Mouse (Mus musculus): ENCODE measurements around the gene Mog.
"Not testable (repeated sequence)": the region's sequence is repeated elsewhere in the genome, so short reads cannot be mapped to it uniquely, and the experiment has no call there.

The Mog gene

DNA sequence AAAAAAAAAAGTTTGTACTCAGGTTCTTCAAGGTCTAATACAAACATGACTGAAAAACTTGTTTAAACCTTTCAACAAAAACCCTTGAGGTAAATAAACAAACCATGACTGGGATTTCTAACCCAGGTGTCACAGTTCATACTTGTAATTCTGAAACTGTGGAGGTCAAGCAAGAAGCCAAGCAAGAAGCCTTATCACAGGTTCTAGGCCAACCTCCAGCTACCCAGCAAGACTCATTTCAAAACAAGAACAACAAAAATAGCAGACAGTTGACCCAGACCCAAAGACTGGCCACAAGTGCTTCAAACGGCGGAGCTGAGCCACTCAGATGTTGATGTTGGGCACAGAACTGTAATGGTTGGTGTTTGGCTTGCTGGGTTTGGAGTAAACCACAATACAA, 28.7 kb downstream of the Mog start:
- DNase-seq (ENCODE audit: low read depth, low spot score) = no peak

DNA sequence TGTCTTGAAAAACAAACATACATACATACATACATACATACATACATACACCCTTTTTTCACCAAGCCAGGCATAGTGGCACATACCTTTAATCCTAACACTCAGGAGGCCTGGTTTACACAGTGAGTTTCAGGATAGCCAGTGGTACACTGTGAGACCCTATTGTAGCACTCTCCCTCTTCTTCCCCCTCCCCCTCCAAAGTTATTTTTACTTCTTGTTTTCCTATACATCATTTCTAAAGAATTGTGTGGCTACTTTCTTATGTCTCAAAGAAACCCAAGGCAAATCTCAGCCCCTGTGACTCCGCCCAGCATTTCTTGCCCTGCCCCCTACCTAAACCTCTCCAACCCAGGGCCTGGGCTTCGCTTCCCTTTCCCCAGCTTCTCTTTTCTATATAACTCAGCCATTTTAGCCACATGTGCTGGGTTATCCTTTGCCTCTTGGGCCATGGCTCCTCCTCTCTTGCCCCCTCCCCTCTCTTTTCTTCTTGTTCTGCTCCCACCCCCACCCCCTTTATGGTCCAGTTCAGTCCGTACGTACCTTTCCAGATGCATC, 29.4 kb downstream of the Mog start:
- DNase-seq (ENCODE audit: low read depth, low spot score) = no peak

DNA sequence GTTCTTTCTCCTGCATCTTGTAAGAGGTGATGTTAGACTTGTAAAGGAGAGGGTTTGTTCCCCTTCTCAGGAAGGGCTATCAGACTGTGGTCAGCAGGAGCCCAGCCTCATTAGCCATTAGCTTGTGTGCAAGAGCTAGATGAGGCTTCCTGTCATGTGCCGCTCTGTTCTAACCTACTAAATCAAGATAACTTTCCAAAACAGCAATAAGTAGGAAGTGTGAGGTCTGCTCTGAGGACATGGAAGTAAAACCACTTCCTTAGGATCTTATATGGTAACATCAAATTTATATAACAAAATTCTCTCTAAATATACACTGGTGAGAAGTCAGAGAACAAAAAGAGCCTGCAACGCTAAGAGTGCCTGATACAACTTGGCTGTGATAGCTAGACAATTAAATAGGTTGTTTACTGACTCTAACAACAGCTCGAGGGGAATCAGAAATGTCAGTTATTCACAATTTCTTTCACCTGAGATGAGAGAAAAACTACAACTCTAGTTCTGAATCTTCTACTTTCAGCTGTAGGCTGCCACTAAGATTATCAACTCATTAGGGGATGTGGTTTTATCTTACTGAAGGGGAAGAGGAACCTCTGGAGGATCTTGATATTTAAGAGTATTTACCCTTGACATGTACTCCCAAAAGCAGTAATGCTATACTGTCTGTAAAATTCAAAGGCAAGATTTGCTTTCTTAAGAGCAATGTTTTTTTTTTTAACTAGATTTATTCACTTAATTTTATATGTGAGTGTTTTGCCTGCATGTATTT, 30.7 kb downstream of the Mog start:
- DNase-seq (ENCODE audit: low read depth, low spot score) = peak; percentile 33

DNA sequence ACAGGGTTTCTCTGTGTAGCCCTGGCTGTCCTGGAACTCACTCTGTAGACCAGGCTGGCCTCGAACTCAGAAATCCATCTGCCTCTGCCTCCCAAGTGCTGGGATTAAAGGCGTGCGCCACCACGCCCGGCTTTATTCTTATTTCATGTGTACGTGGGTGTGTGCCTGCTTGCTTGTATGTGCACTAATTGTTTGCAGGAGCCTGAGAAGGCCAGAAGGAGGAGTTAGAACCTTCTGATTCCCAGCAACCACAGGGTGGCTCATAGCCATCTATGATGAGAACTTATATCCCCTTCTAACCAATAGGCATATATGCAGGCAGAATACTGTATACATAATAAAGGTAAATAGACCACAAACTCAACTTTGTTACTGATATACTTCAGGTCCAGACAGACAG, 32.6 kb downstream of the Mog start:
- not testable (repeated sequence) for DNase-seq (ENCODE audit: low read depth, low spot score)

DNA sequence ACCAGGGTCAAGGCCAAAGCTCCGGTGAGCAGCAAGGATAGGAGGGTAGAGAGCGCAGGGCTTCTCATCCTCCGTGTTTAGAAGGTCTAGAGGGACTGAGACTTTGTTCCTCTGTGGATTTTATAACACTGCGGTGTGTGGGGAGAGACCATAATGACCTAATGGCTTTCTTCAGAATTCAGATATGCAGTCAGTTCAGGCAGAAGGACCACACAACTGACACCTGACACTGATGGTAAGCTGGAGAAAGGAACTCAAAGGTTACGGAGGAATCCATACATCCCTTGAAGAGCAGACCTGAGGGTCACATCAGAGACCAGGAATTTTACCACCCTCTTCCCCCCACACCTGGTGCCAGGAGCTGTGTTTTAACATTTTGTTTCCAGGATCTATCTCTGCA, 33.8 kb downstream of the Mog start, which contains the start of gene H2-M5:
TSS of gene H2-M5 (minus strand) at position 101 of the 400 bp plus-strand sequence.
- DNase-seq (ENCODE audit: low read depth, low spot score) = no peak

DNA sequence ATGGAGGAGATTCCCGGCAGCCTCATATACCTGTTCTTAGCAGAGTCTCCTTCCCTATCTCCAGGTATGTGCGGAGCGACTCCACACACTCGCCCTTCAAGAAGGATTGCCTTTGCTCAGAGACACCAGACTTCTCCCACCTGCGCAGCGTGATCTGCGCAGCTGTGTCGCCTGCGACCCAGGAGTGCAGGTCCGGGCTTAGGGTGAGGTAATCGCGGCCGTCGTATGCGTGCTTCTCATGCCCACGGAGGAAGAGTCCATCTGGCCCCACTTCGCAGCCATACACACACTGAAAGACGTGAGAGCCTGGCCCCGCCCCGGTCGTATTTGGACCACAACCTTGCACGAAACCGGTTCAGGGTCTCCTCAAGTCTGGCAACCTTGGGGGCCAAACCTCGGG, 34.7 kb downstream of the Mog start:
- DNase-seq (ENCODE audit: low read depth, low spot score) = peak; percentile 25

DNA sequence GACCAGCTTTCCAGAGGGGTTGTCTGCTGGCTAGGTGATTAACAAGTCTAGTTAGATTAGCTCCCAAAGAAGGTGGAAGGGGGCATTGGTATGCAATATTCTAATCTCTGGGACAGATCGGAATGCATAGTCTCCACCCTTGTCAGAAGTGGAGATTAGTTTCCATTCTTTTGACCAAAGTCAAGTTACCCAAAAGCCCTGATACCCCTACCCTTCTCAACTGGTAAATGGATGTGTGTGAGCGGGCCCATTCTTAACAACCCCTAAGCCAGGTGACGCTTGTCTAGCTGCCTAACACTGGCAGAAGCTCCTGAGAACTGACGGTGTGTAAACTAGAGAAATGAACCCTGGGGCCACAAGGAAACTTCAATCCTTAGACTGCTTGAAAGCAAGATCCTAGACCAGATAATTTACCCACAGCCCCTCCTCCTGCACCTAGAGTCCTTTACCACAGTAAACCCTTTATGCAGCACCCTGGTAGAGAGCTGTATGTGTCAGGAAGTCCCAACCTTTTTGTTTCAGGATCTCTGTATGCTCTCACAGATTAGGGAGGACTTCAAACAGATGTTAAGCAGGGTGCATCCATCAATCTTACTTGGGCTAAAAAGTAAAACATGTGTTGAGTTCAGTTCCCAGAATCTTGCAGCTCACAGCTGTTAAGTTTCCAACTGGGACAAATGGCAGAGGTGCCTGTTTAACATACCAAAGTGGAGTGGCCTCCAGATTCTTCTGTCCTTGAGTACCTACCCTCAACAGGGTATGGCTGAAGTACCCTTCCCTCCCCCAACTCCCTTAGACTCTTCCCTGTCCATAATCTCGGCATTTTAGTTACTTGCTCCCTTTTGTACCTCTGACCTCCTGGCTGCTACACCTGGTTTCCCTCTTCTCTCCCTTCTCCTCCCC, 40.7 kb downstream of the Mog start:
- no peak for DNase-seq (ENCODE audit: low read depth, low spot score)

DNA sequence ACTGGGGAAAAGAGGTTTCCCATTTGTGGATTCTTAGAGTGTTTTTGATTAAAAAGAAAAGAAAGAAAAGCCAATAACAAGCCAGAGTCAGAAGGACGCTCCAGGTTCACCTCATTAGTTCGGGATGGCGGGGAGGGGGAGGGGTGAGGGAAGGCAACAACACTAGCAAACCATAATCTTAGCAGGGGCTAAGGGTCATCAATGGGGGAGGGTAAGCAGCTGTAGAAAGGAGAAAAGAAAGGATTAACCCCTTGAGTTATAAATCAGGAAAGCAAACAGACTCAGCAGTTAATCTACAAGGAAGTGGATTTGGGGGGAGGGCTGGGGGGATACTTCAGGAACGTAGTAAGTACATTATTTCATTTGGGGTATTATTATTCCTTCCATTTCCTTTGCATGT, 41.4 kb downstream of the Mog start:
- DNase-seq (ENCODE audit: low read depth, low spot score) = no peak

DNA sequence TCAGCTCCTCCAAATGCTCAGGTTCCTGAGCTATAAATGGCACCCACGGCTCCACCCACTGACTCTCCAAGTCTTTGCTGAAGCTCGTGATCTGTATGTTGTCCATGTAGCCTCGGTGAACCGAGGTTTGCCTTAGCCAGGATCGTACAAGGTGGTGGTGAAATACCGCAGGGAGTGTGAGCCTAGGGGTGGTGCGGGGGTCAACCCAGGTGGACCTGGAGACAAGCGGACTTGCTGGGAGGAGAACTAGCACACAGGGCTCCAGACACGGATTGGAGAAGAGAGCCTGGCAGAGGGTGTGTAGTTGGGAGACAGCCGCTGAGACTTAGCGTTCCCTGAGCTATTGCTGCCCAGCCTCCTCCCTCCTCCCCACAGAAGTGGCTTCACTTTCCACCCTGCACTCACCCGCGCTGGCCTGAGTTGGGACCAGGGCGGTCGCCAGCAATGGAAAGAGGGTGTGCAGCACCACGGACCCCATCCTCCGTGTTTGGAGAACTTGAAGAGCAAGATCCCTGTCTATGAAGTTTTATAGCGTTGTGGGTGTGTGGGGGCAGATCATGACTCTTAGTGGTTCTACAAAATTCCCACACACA, 41.9 kb downstream of the Mog start, which contains the start of gene 2410137M14Rik:
TSS of gene 2410137M14Rik (minus strand) at position 17 of the 593 bp plus-strand sequence.
- peak; percentile 63 for DNase-seq (ENCODE audit: low read depth, low spot score)

DNA sequence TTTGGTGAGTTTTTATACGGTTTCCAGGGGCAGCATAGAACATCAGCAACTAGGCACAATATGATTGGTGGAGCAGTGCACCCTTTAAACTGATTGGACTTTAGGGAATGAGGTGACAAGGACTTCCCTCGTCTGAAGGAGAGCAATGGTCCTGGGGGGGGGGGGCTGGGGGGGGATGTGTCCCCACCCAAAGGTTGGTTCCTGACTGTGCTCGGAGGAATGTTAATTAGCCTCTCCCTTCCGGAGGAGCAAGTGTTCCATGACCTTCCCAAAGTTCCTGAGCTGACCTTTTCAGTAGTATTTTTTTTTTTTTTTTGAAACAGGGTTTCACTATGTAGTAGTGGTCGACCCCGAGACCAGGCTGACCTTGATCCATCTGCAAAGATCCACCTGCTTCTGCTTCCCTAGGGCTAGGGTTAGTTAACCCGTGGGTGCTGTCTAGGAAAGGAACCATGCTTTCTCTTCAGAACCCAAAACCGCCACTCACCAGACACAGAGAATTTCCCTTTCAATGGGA, 49.9 kb downstream of the Mog start:
- DNase-seq (ENCODE audit: low read depth, low spot score) = no peak

DNA sequence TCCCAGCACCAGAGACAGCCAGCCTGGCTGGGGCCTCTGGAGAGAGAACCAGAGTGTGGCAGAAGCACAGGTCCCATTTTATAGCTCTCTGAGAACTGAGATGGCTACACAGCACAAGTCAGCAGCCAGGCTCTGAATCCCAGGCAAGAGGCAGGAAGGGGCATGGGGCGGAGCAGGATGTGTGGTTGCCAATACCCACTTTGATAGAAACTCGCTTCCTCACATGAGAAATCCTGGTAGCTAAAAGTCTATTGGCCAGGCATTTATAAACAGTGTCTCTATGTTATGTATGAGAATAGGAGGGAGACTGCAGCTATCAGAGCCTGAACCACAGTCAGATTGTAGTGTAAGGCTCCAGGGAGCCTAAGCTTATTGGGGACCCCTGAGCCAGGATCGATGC, 50.4 kb downstream of the Mog start:
- DNase-seq (ENCODE audit: low read depth, low spot score) = no peak

DNA sequence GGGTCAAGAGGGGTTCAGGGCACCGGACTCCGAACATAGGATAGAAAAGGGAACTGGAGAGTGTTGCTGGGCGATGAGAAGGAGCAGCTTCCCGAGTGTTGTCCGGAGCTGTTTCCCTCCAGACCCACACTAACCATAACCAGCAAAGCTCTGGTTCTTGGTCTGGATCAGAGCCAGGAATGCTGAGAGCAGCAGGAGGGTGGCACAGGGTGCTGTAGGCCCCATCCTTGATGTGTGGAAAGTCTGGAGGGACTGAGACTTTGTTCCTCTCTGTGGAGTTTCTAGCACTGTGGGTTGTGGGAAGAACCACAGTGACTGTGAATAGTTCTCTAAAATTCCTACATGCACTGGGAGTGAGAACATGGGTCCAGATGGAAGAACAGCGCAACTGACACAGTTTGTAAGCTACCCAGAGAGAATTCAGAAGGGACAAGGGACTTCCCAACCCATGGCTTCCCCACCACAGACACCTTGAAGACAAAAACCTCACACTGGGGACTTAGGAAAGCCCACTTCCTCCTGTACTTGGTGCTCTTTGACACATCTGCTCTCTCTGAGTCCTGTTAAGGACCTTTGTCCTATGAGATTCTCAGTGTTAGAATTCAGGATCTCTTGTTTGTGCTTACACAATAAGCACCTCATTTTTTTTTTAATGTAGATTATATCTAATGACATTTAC, 51.9 kb downstream of the Mog start:
- no peak for DNase-seq (ENCODE audit: low read depth, low spot score)

DNA sequence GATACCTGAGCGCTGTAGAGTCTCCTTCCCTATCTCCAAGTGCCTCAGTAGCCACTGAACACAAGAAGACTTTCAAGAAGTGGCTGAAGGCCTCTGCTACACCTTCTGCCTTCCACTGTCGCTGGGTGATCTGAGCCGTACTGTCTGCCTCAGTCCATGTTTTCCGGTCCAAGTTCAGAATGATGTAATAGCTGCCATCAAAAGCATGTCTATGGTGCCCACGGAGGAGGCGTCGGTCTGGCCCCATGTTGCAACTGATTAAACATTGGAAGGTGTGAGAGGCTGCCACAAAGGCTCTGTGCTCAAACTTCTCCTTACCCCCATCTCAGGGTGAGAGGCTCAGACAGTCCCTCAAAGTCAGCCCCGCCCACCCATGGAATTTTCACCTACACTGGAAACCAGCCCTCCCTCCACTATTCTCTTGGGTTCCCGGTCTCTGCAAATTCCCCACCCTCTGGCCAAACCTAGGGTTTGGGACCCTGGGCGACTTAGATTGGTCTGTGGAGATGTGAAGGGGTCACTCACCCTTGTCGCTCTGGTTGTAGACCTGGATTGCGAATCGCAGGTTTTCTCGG, 52.8 kb downstream of the Mog start:
- DNase-seq (ENCODE audit: low read depth, low spot score) = no peak

DNA sequence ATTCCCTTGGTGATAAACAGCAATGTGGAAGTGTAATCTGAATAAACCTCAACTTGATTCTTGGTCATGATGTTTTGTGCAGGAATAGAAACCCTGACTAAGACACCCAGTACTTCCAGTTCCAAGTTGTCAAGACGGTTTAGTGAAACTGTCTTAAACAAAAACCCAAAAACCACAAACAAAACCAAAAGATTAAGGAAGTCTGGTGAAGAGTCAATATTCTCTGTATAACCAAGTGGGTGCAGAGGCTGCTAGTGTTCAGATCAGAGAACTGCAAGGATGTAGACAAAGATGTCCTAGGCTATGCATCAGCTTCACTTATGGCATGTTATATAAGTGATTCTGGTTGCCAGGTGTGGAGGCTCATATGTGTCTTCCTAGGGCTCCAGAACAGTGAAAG, 56.3 kb downstream of the Mog start:
- DNase-seq (ENCODE audit: low read depth, low spot score) = no peak

DNA sequence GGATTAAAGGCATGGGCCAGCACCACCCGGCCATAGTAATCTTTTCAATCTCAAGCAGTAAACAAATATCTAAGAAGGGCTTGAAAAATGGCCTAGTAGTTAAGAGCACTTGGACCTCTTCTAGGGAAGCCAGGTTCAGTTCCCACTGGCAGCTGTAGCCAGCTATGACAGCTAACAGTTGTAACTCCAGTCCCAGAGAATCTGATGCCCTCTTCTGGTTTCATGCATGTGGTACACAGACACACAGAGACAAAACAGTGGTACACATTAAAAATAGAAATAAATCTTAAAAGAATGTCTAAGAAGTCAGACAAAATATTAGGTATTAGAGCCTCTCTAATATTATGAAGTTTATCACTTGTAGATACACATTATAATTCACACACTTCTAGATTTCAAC, 62.1 kb downstream of the Mog start:
- no peak for DNase-seq (ENCODE audit: low read depth, low spot score)
